Mouse (Mus musculus): ENCODE results near the gene Laptm5. TPM values are rescaled to one million over a fixed set of nuclear protein-coding genes. Genes with fewer than 3 reads are reported as not detected.

Laptm5 gene
- polyA plus RNA-seq, 1 experiment = 79.0 TPM

- Histone ChIP-seq H3K36me3 (ENCODE audit: control insufficient read depth, insufficient read depth, low read length) (no peaks in the 10 kb centered on the region), H3K27ac (ENCODE audit: insufficient read depth, low read depth, low read length) (no peak overlapping the region), H3K27me3 (ENCODE audit: control insufficient read depth, insufficient read depth, low read length) (peaks cover 2% of the 10 kb centered on the region; the same call in 1 of the 2 replicates), H3K4me1 (ENCODE audit: control insufficient read depth, insufficient read depth, insufficient read length, low read length) (no peaks in the 10 kb centered on the region), H3K4me3 (ENCODE audit: low read depth, low read length) (no peak overlapping the region)
- 13% methylated on average over 10 of the region's 10 CpGs for WGBS
- TF ChIP-seq POLR2A (IDR thresholded peaks at IDR 0.05; ENCODE audit: low read depth, low read length) = no peak
- TF ChIP-seq CTCF (IDR thresholded peaks at IDR 0.05; ENCODE audit: extremely low read depth, insufficient read length, insufficient replicate concordance, low read depth, low read length) = no peak
These were observed 38.3 kb upstream of the Laptm5 start for GRCm38 (mm10) chr4:130874601-130875000.

DNA sequence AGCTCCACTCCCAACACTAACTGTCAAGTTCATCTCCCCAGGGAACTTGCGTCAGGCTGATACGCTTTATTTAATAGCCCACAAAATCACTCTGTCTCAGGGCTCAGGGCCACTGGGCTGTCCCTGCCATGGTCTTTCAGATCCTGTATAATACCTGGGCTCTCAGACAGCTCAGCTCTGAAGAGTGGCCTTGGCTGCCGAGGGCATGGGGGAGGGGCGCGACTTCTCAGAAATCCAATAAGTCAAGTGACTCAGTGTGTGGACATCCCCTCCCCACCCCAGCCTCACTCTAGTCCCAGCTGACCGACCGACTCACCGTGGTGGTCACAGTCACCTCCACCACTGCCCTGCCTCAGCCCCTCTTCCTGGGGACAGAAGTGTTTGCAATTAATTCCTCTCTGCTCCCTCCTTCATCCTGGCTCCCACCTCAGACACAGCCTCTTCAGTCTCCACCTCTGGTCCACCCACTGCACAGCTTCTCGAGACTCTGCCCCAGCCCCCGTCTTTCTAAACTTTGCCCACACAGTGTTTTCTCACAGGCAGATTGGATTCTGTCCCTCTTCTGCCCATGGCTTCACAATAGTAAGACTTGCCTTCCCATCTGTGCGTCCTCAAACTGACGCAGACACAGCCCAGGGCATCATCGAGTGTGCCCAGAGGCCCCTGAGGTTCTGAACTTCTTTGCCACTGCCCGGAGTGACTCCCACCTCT is 36.8 kb upstream of the Laptm5 start:
- no peak for TF ChIP-seq POLR2A (IDR thresholded peaks at IDR 0.05; ENCODE audit: low read depth, low read length)
- TF ChIP-seq CTCF (IDR thresholded peaks at IDR 0.05; ENCODE audit: extremely low read depth, insufficient read length, insufficient replicate concordance, low read depth, low read length) = no peak
- 38% methylated on average over 14 of the region's 14 CpGs for WGBS
- no peak overlapping the region for H3K4me3 ChIP-seq (ENCODE audit: low read depth, low read length)

GRCm38 (mm10) chr4:130878273-130879047 is 34.5 kb upstream of the Laptm5 start:
- H3K27me3 ChIP-seq (ENCODE audit: control insufficient read depth, insufficient read depth, low read length) = peaks cover 2% of the 10 kb centered on the region; the same call in 1 of the 2 replicates
- no peaks in the 10 kb centered on the region for H3K4me1 ChIP-seq (ENCODE audit: control insufficient read depth, insufficient read depth, insufficient read length, low read length)
- no peak overlapping the region for H3K27ac ChIP-seq (ENCODE audit: insufficient read depth, low read depth, low read length)
- no peak overlapping the region for H3K4me3 ChIP-seq (ENCODE audit: low read depth, low read length)
- 11% methylated on average over 21 of the region's 21 CpGs for WGBS
- no peaks in the 10 kb centered on the region for H3K36me3 ChIP-seq (ENCODE audit: control insufficient read depth, insufficient read depth, low read length)
- peak; percentile 80 for TF ChIP-seq CTCF (IDR thresholded peaks at IDR 0.05; ENCODE audit: extremely low read depth, insufficient read length, insufficient replicate concordance, low read depth, low read length)
- TF ChIP-seq POLR2A (IDR thresholded peaks at IDR 0.05; ENCODE audit: low read depth, low read length) = no peak

More for the DNA sequence above, 36.8 kb upstream of the Laptm5 start:
- H3K27ac ChIP-seq (ENCODE audit: insufficient read depth, low read depth, low read length) = no peak overlapping the region
- H3K27me3 ChIP-seq (ENCODE audit: control insufficient read depth, insufficient read depth, low read length) = peaks cover 2% of the 10 kb centered on the region; the same call in 1 of the 2 replicates
- no peaks in the 10 kb centered on the region for H3K4me1 ChIP-seq (ENCODE audit: control insufficient read depth, insufficient read depth, insufficient read length, low read length)
- H3K36me3 ChIP-seq (ENCODE audit: control insufficient read depth, insufficient read depth, low read length) = no peaks in the 10 kb centered on the region

DNA sequence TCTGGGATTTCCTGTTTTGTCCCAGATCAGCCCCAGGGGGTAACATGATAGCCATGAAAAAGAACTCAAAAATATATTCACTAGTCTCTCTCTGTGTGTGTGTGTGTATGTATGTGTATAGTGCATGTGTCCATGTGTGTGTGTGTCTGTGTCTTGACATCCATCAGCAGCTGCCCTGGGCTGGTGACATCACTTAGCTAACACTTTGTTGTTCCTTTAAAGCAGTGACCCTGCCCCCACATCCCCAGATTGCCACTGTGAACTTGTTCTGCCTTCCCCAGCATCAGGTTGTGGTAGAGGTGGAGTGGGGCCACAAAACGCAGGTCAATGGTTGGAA is 33.9 kb upstream of the Laptm5 start:
- no peaks in the 10 kb centered on the region for H3K36me3 ChIP-seq (ENCODE audit: control insufficient read depth, insufficient read depth, low read length)
- WGBS = 73% methylated on average over 1 of the region's 1 CpGs
- H3K4me3 ChIP-seq (ENCODE audit: low read depth, low read length) = no peak overlapping the region
- no peak overlapping the region for H3K27ac ChIP-seq (ENCODE audit: insufficient read depth, low read depth, low read length)
- peaks cover 2% of the 10 kb centered on the region; the same call in 1 of the 2 replicates for H3K27me3 ChIP-seq (ENCODE audit: control insufficient read depth, insufficient read depth, low read length)
- no peak for TF ChIP-seq CTCF (IDR thresholded peaks at IDR 0.05; ENCODE audit: extremely low read depth, insufficient read length, insufficient replicate concordance, low read depth, low read length)
- no peak for TF ChIP-seq POLR2A (IDR thresholded peaks at IDR 0.05; ENCODE audit: low read depth, low read length)
- H3K4me1 ChIP-seq (ENCODE audit: control insufficient read depth, insufficient read depth, insufficient read length, low read length) = no peaks in the 10 kb centered on the region

DNA sequence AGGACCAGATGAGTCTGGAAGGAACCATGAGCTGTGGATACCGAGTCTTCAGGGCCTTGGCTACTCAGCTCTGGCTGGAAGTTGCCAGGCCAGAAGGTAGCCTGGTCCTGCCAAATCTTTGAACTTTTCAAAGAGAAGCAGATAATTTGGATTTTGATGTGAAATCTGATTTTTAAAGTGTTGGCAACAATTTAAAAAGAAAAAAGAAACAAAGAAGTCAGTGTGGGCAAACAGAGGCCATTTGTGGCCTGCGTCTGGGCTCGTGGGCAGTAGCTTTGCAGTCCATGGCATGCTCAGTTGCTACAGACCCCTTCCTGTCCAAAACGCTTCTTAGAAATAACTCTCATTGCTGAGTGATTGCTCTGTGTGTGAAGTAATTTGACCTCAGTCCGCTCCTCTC is 31.6 kb upstream of the Laptm5 start:
- Histone ChIP-seq H3K27ac (ENCODE audit: insufficient read depth, low read depth, low read length) (no peak overlapping the region), H3K4me3 (ENCODE audit: low read depth, low read length) (no peak overlapping the region), H3K4me1 (ENCODE audit: control insufficient read depth, insufficient read depth, insufficient read length, low read length) (no peaks in the 10 kb centered on the region), H3K36me3 (ENCODE audit: control insufficient read depth, insufficient read depth, low read length) (no peaks in the 10 kb centered on the region), H3K27me3 (ENCODE audit: control insufficient read depth, insufficient read depth, low read length) (no peaks in the 10 kb centered on the region)
- TF ChIP-seq CTCF (IDR thresholded peaks at IDR 0.05; ENCODE audit: extremely low read depth, insufficient read length, insufficient replicate concordance, low read depth, low read length) (no peak), POLR2A (IDR thresholded peaks at IDR 0.05; ENCODE audit: low read depth, low read length) (no peak)
- 75% methylated on average over 5 of the region's 5 CpGs for WGBS

DNA sequence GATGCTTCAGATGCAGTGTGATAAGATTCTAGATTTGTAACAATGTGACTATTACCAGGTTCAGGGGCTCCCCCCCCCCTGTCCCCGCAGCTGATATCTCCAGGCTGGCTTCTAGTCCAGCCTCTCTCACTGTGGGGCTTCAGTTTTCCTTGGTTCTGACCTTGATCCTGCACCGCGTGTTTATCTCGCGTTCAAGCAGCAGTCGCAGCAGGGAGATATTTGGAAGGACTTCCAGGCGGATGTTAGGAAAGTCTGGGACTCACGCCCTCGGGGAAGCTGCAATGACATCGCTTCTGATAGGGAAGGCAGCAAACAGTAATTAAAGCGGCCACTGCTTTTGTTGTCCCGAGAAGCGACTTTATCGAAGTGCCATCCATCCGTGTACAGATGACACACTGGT is 30.2 kb upstream of the Laptm5 start:
- Histone ChIP-seq H3K27ac (ENCODE audit: insufficient read depth, low read depth, low read length) (no peak overlapping the region), H3K4me3 (ENCODE audit: low read depth, low read length) (no peak overlapping the region), H3K36me3 (ENCODE audit: control insufficient read depth, insufficient read depth, low read length) (no peaks in the 10 kb centered on the region), H3K4me1 (ENCODE audit: control insufficient read depth, insufficient read depth, insufficient read length, low read length) (no peaks in the 10 kb centered on the region), H3K27me3 (ENCODE audit: control insufficient read depth, insufficient read depth, low read length) (no peaks in the 10 kb centered on the region)
- 45% methylated on average over 15 of the region's 15 CpGs for WGBS
- no peak for TF ChIP-seq POLR2A (IDR thresholded peaks at IDR 0.05; ENCODE audit: low read depth, low read length)
- no peak for TF ChIP-seq CTCF (IDR thresholded peaks at IDR 0.05; ENCODE audit: extremely low read depth, insufficient read length, insufficient replicate concordance, low read depth, low read length)

- no peaks in the 10 kb centered on the region for H3K4me1 ChIP-seq (ENCODE audit: control insufficient read depth, insufficient read depth, insufficient read length, low read length)
- no peak for TF ChIP-seq CTCF (IDR thresholded peaks at IDR 0.05; ENCODE audit: extremely low read depth, insufficient read length, insufficient replicate concordance, low read depth, low read length)
- no peak overlapping the region for H3K27ac ChIP-seq (ENCODE audit: insufficient read depth, low read depth, low read length)
- no peaks in the 10 kb centered on the region for H3K27me3 ChIP-seq (ENCODE audit: control insufficient read depth, insufficient read depth, low read length)
- 50% methylated on average over 13 of the region's 13 CpGs for WGBS
- H3K4me3 ChIP-seq (ENCODE audit: low read depth, low read length) = no peak overlapping the region
- no peaks in the 10 kb centered on the region for H3K36me3 ChIP-seq (ENCODE audit: control insufficient read depth, insufficient read depth, low read length)
These were observed 28.9 kb upstream of the Laptm5 start for GRCm38 (mm10) chr4:130883820-130884533.

Data from small intestine, adult 2 months (tissue).